Mouse (Mus musculus) frontal cortex, postnatal 14 days (tissue): ENCODE measurements around the gene Gm7982.
"Not testable (repeated sequence)": the region's sequence is repeated elsewhere in the genome, so short reads cannot be mapped to it uniquely, and the experiment has no call there.

Experiments used
- DNase-seq, 2 experiments: peaks; one replicate each; pipeline ENCODE4 v3.0.0; 2022; ENCODE audit warnings: low spot score in 2 of 2

Gene Gm7982

GRCm38 (mm10) chr5:95741714-95742113 is at the start of gene Gm7982:
Gene Gm7982 (plus strand): TSS chr5:95742014.
- not testable (repeated sequence) for DNase-seq

GRCm38 (mm10) chr5:95736073-95736472 is 5.7 kb upstream of the Gm7982 start, which contains the start of gene Gm7978:
Gene Gm7978 (minus strand): TSS chr5:95736173.
- DNase-seq, result not testable (repeated sequence)

DNA sequence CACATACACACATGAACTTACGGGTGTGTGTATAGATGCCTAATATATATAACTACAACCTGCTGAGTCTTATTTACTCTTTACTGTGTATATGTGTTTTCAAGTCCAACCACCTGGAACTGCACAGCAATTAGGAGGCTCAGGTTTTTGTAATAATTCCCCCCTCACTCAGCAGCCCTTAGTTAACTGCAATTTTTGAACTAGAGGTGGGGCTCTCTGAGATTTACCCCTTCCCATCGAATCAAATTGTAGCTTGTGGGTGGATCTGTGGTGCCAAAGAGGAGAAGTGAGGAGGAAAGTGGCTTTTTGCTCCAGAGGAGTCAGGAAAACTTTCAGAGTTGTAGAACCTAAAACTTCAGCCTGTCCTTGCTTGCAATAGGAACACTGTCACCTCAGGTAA is 33.9 kb downstream of the Gm7982 start, which contains the start of gene E330014E10Rik:
Gene E330014E10Rik, plus strand, starts transcription at position 301 of the 400 bp plus-strand sequence.
- DNase-seq, result not testable (repeated sequence)
